Mouse (Mus musculus) liver, adult 2 months (tissue): Measurements from ENCODE around the gene Lrsam1.

Experiments
- CTCF ChIP-seq: fragments of 200-500 bp; IDR thresholded peaks from 2 replicates; pipeline ENCODE4 v1.5.1; 2011; ENCODE audit warnings: low read depth, low read length, control low read depth
- POLR2A ChIP-seq: fragments of 200-500 bp; IDR thresholded peaks from 2 replicates; pipeline ENCODE4 v1.6.1; 2011; ENCODE audit warnings: low read length, control low read depth; ENCODE audit not compliant: insufficient read depth; ENCODE audit errors: extremely low read depth

DNA sequence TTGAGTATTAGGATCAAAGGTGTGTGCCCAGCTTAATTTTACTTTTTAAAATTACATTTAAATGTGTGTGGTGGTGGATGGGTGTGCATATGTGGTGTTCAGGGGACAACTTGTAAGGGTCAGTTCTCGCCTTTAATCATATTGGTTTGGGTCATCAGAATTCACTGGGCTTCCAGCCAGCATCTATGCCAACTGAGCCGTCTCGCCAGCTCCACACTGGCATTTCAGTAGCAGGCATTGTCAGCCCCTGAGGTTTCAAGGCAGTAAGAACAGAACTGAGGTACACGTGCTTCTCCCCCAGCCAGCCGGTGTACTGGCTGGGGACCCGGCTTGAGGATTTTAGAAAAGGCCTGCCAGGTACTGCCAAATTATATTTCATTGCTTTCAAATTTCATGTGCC, 35.7 kb upstream of the Lrsam1 start:
- TF ChIP-seq CTCF (no peak), POLR2A (no peak)
